Mouse (Mus musculus): ENCODE measurements around the gene Colgalt1.

DNA sequence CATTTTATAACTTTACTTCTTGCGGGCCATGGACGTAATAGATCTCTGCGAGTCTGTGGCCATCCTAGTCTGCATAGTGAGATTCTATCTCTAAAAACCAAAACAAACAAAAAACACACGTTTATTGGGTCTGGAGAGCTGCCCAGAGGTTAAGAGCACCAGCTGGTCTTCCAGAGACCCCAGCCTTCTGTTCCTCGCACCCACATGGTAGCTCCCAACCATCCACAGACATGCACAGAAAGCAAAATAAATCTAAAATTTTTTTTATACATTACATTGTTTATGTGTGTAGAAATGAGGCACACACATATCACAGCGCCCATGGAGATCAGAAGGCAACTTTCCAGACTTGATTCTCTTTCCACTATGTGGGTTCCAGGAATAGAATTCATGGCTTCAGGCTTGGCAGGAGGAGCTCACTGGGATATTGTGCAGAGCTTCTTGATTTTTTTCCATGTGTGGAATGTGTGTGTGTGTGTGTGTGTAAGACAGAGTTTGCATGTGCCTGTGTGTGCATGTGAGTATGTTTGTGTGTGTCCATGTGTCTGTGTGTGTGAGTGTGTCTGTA, 61.5 kb downstream of the Colgalt1 start:
- TF ChIP-seq CTCF (IDR thresholded peaks at IDR 0.05; ENCODE audit: control insufficient read depth, insufficient read depth, insufficient replicate concordance, low read depth, low read length) (no peak), POLR2A (IDR thresholded peaks at IDR 0.05; ENCODE audit: control insufficient read depth, low read depth, low read length) (no peak)

All from testis, adult 2 months (tissue).